Mouse (Mus musculus): Measurements from ENCODE around the gene Ddx23.

The Ddx23 gene

GRCm38 (mm10) chr15:98674994-98675545, 12.4 kb upstream of the Ddx23 start:
- intact Hi-C loops (cut with DNase I): no loop called here

GRCm38 (mm10) chr15:98674284-98674993, 11.7 kb upstream of the Ddx23 start:
- intact Hi-C loops (cut with DNase I): no loop called here

- intact Hi-C loops (cut with DNase I): no loop called here
These were observed 11.0 kb upstream of the Ddx23 start for GRCm38 (mm10) chr15:98673732-98674131.

GRCm38 (mm10) chr15:98672592-98672991, 9.9 kb upstream of the Ddx23 start:
- intact Hi-C loops (cut with DNase I): no loop called here

GRCm38 (mm10) chr15:98664042-98664907, 1.6 kb upstream of the Ddx23 start:
- intact Hi-C loops (cut with DNase I): loop anchor here (2.0 to 5.0 kb wide), 3 partner anchors 35 to 143 kb away; partner anchors contain the start of genes Ddn and Wnt1

GRCm38 (mm10) chr15:98662198-98662566, 512 bp downstream of the Ddx23 start:
- intact Hi-C loops (cut with DNase I): loop anchor here (5.0 kb wide), 2 partner anchors 125 to 145 kb away; partner anchors contain the start of genes Ddn and Wnt1

- intact Hi-C loops (cut with DNase I): no loop called here
These were observed 5.5 kb downstream of the Ddx23 start for GRCm38 (mm10) chr15:98656982-98657751.

GRCm38 (mm10) chr15:98652174-98652573, 10.5 kb downstream of the Ddx23 start:
- intact Hi-C loops (cut with DNase I): no loop called here

GRCm38 (mm10) chr15:98651431-98651830, 11.3 kb downstream of the Ddx23 start:
- intact Hi-C loops (cut with DNase I): no loop called here

GRCm38 (mm10) chr15:98648071-98648470, 14.6 kb downstream of the Ddx23 start:
- intact Hi-C loops (cut with DNase I): no loop called here

GRCm38 (mm10) chr15:98647308-98647707, 15.4 kb downstream of the Ddx23 start:
- intact Hi-C loops (cut with DNase I): no loop called here

GRCm38 (mm10) chr15:98646737-98647136, 16.0 kb downstream of the Ddx23 start:
- intact Hi-C loops (cut with DNase I): no loop called here

- intact Hi-C loops (cut with DNase I): no loop called here
These were observed 17.4 kb downstream of the Ddx23 start for GRCm38 (mm10) chr15:98645057-98646026.

GRCm38 (mm10) chr15:98644406-98644805, 18.3 kb downstream of the Ddx23 start:
- intact Hi-C loops (cut with DNase I): no loop called here

- intact Hi-C loops (cut with DNase I): no loop called here
These were observed 22.5 kb downstream of the Ddx23 start for GRCm38 (mm10) chr15:98640157-98640556.

- intact Hi-C loops (cut with DNase I): no loop called here
These were observed 25.5 kb downstream of the Ddx23 start for GRCm38 (mm10) chr15:98637155-98637554.

- intact Hi-C loops (cut with DNase I): no loop called here
These were observed 26.2 kb downstream of the Ddx23 start for GRCm38 (mm10) chr15:98636517-98636916.

- intact Hi-C loops (cut with DNase I): no loop called here
These were observed 27.3 kb downstream of the Ddx23 start for GRCm38 (mm10) chr15:98635291-98635841.

- intact Hi-C loops (cut with DNase I): no loop called here
These were observed 28.1 kb downstream of the Ddx23 start for GRCm38 (mm10) chr15:98634541-98635081.
